Mouse (Mus musculus) gastrocnemius, postnatal 25 days (tissue): ENCODE measurements at regions not wholly inside any gene's neighbourhood (a gene's known extent, or its start where the extent isn't known, plus 50 kb on each side); places are given as distances from the start of the nearest gene placed in this dataset.
A peak's percentile ranks its signal among the peaks of the same experiment; 100 is the strongest.

Experiments
- DNase-seq: peaks from one replicate; pipeline ENCODE4 v3.0.0; 2022

DNA sequence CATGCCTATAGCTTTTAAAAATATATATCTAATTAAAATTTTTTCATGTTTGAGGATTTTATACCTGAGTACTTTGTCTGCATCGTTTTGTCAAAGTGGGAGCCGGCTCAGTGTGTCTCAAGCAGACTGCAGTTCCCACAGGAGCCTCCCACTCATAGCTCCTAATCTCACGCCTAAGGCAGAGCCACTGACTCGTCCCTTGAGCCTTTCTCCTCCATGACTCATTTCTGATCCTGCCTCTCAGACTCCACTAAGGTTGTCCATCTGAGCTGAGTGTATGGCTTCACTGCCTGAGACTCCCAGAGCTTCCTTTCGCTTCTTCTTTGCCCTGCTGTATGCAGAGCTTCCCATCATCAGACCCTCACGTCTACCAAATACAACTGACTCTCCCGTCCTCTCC lies 98.8 kb downstream of the Efnb2 start:
- DNase-seq, result no peak

DNA sequence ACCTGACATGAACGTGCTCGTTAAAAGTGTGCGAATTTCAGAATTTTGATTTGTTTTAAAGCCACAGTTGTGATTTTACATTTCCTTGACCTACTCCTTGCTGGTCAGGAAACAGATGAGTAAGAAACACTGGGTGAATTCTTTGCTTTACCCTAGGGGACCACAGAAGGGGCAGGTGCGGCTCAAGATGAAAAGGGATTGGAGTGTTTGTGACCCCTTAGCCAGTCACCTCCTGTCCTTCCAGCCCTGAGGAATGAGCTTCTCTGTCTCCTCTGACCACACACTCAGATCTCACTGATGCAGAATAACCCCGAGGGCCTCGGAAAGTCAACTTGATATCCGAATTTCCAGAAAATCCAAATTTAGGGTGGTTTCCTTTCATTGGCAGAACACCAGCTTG lies 103.0 kb downstream of the Efnb2 start:
- no peak for DNase-seq

- DNase-seq, result no peak
These were observed 104.9 kb downstream of the Efnb2 start for GRCm38 (mm10) chr8:8556152-8556551.

DNA sequence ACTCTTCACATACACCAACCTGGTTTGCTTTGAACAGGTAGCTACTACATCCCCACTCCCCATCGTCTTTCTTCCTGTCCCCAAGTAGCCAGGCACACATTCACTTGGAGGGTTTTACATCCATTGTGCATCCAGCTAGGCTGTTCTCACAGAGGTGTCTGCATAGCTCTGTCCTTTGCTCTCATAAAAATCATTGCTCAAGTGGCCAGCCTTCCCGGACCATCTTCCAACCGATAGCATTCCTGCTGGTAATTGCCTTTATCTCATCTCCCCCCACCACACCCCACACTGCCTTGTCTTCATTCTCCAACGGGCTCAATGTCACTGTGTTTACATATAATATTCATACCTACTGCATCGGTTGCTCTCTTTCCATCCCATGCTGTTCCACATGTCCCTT lies 106.4 kb downstream of the Efnb2 start:
- no peak for DNase-seq

DNA sequence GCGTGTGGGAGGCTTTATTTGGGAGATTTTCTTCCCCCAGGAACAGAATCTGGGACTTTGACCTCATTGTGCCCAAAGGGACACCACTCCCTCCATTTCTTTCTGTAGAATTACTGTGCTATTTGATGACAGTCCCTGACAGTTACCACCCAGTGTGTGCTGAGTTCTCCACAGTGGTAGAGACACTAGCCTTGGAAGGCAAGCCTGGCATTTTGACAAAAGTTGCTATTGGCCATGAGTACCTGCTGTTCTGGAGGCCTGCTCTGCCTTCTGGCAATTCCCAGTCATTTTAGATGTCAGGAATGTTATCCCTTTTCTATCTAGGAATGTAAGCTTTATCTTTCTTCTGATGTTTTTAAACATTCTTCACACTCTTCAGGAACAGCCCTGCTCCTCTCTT lies 108.3 kb downstream of the Efnb2 start:
- DNase-seq, result no peak

DNA sequence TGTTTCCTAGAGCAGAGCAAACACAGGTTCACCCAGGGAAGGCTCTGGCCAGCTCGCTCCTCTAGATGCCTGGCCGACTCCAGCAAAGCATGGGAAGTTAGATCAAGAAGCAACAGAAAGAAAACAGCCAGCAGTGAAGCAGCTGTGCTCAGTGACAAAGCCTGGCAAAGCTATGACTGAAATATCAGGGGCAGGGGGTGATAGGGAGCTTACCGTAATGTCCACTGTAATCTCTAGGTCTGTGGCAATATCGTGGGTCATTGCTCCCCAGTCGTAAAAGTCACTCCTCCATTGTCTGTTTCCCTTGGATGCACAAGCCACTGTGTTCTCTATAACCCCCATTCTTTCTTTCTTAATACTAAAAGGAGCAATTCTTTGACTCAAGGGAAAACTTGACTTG lies 124.4 kb downstream of the Efnb2 start:
- no peak for DNase-seq

DNA sequence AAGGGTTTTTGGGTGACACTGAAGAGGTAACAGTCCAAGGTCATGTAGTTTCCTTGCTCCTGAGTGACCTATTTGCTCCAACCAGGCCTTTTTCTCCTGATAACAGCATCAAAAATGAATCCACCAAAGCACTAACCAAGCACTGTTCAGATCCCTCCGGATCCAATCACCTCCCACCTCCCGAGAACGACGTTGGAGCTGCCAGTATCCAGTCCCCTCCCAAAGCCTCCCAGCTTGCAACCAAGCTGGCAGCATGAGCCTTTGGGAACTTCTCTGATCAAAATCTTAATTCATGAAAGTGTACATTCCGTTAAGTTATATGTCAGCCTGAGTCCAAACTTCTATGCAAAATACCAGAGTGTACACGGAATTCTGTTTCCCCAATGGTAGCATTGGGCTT lies 126.3 kb downstream of the Efnb2 start:
- no peak for DNase-seq

DNA sequence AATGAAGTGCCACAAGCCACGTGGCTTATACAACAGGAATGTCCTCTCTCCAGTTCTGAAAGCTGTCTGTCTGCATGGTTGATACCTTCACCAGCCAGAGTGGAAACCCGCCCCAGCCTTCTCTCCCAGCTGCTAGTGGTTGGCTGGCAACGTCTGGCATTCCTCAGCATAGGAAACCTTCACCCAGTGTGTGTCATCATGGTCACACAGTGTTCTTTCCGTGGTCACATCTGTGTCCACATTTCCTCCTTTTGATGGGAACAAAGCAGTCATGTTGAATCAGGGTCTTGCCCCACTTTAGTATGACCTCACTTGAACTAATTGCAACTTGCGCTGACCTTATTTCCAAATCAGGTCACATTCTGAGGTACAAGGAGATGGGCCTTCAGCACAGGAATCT lies 128.1 kb downstream of the Efnb2 start:
- no peak for DNase-seq

- DNase-seq, result no peak
These were observed 130.5 kb downstream of the Efnb2 start for GRCm38 (mm10) chr8:8530540-8530939.

DNA sequence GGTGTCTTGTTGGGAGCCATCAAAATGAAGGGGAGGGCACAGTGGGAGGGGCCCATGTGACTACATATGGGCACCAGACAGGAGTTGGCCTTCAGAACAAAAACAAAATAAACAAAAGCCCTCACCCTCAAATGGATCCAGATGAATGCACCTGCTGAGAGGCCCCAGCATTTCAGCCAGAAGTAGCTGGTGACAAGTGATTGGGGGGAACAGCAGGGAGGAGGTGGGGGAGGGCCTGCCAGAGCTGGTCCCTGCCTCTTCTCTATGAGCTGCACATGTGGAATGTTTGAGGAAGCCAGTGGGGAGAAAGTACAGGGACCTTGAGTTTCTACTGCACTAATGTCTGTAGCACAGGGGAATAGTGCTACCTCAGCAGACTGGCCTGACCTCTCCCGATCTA lies 139.5 kb downstream of the Efnb2 start:
- DNase-seq, result no peak

GRCm38 (mm10) chr8:8519772-8520191 lies 141.3 kb downstream of the Efnb2 start:
- no peak for DNase-seq

- DNase-seq, result no peak
These were observed 143.4 kb downstream of the Efnb2 start for GRCm38 (mm10) chr8:8517599-8517998.

DNA sequence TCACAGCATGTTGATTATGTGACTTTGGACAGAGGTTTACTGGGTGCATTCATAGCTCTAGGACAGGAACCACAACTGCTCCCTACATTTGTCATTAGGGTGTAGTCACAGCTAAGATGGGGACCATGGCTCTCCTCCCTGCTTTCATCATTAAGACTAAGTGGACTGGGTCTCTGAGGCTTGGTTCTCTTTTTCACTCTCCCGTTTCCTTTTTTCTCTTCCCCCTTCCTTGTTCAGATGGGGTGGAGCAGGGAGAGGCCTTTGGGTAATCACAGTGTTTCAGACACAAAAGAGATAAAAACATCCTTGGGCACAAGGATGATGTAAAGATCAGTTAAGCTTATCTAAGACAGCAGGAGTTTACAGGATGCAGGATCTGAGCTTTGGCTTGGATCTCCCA lies 144.8 kb downstream of the Efnb2 start:
- no peak for DNase-seq

- no peak for DNase-seq
These were observed 161.1 kb downstream of the Efnb2 start for GRCm38 (mm10) chr8:8499921-8500320.

- no peak for DNase-seq
These were observed 162.3 kb downstream of the Efnb2 start for GRCm38 (mm10) chr8:8498753-8499152.

- DNase-seq, result no peak
These were observed 165.6 kb downstream of the Efnb2 start for GRCm38 (mm10) chr8:8495472-8495871.

GRCm38 (mm10) chr8:8494281-8494680 lies 166.8 kb downstream of the Efnb2 start:
- no peak for DNase-seq

DNA sequence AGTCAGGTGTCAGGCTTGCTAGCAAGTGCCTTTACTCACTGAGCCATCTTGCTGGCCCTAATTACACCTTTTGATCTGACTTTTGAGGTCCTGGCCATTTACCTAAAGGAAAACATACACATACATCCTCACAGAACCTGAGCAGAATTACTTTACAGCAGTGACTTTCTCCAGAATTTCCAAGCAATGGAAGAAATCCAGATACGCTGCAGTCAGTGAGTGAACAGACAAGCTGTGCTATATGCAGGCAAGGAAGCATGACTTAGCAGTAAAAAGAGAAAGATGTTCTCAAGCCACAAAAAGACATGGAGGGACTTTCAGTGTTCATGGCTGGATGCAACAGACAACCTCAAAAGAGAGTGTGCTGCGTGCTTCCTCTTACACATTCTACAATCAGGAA lies 169.1 kb downstream of the Efnb2 start:
- no peak for DNase-seq

GRCm38 (mm10) chr8:8489784-8490183 lies 171.3 kb downstream of the Efnb2 start:
- no peak for DNase-seq

DNA sequence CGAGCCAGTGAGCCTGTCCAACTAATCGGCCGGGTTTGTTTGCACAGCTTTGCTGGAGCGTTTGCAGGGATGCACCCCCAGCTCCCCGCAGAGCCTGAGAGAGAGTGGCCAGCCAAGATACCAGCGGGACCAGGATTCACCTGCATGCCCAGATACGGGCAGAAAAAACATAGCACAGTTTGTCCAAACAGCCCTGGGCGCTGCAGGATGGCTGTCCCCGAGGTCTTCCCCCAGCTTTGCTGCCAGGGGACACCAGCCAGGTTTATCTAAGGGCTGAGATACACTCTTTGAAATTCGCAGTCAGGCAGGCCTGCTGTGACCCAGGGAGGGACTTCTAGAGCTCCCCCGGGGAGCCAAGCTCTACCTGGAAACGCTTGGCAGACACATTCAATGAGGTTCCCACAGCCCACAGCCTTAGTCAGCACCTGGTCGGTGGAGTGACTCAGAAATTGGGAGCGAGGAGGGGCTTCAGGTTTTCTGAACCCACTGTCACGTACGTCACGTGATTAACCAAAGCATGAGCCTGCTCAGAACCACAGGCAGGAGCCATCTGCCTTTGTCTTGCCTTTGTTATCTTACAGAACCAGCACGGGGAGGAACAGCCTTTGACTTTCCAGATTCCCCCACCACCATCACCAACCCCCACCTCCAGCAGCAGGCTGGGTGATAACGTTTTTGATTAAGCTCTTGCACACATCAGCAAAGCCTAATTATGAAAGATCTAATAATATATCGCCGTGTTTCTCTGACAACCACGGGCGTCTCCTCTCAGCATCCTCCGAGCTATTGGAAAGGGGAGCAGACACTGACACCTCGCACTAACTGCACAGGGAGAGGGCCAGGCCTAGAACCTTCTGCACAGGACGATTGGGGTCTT lies 172.1 kb downstream of the Efnb2 start:
- peak; percentile 40 for DNase-seq

DNA sequence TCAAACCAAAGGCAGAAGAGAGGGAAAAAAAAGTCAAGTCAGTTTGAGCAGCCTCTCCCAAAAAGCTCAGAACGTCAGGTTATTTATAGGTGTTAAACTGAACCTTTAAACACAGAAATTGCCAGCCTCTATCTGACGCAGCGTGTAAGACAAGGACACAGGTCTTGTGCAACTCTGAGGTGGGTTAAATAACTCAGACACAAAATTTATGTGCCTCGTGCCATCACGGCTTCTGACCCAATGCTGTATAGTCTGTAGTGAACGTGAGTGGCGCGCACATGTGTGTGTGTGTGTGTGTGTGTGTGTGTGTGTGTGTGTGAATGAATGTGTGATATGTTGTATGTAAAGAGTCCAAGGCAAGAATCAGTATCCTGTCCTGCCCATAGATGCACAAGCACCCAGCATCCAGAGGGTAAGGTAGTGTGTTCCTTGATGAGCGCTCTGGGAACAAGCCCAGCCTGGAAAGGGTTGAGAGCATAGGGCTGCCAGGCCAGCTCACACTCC lies 172.8 kb downstream of the Efnb2 start:
- no peak for DNase-seq

GRCm38 (mm10) chr8:8487706-8488105 lies 173.3 kb downstream of the Efnb2 start:
- DNase-seq, result no peak

DNA sequence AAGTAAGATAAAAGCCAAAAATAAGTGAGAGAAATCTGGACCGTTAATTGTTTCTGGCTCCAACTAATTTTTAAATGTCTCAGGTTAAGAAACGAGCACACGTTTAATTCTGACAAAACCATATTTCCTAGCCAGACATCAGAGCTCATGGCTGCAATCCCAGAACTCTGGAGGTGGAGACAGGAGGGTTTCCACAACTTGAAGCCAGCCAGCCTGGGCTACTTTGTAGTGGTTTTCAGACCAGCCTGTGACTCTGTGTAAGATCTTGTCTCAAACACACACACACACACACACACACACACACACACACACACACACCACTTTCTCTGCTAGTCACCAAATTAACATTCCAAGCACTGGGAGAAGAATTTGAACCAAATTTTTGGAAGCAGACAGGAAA lies 174.2 kb downstream of the Efnb2 start:
- no peak for DNase-seq

DNA sequence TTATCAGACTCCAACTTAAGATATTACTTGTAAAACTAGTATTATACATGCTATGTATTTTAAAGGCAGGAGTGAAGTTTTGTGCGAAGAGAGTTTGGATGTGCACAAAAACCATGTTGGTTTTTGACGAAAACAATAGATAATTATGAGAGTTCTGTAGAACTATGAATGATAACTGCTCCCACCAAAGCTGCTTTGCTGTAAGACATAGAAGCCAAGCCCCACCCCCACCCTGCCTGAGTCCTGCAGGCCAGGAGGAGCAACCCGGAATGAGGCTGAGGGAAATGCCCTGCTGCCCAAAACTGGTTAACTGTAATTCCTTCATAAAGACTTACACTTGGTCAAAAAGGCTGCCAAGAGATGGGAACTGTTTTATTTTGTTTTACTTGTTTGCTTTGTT lies 175.8 kb downstream of the Efnb2 start:
- no peak for DNase-seq
